Mouse (Mus musculus) limb, embryonic 11.5 days (tissue): ENCODE measurements around the gene Slc7a6os. TPM values are rescaled to one million over a fixed set of nuclear protein-coding genes. Genes with fewer than 3 reads are reported as not detected.

ENCODE experiments used
- ATAC-seq: fragments of 200-750 bp; cut with Nextera tagmentation; 2 replicates; pipeline ENCODE4 v1.8.0; 2017; ENCODE audit warnings: low read depth; ENCODE audit not compliant: insufficient number of reproducible peaks, low FRiP score, low TSS enrichment
- DNase-seq: peaks from one replicate; pipeline ENCODE4 v3.0.0-alpha.2; 2015; ENCODE audit warnings: low spot score
- H3K27ac ChIP-seq: fragments of 300-500 bp; sonication (generic); replicated peaks from 2 replicates; pipeline ENCODE4 v1.5.1; 2014; ENCODE audit warnings: low read depth, mild to moderate bottlenecking, low read length
- H3K27me3 ChIP-seq: fragments of 300-500 bp; sonication (generic); 2 replicates; pipeline ENCODE4 v1.6.1; 2014; ENCODE audit warnings: mild to moderate bottlenecking, low read length, mixed read lengths; ENCODE audit not compliant: control insufficient read depth, insufficient read depth
- H3K36me3 ChIP-seq: fragments of 300-500 bp; sonication (generic); 2 replicates; pipeline ENCODE4 v1.6.1; 2014; ENCODE audit warnings: mild to moderate bottlenecking, low read length, moderate library complexity, mixed read lengths; ENCODE audit not compliant: control insufficient read depth, insufficient read depth
- H3K4me1 ChIP-seq: fragments of 300-500 bp; sonication (generic); 2 replicates; pipeline ENCODE4 v1.6.1; 2014; ENCODE audit warnings: low read length, mixed read lengths; ENCODE audit not compliant: control insufficient read depth, insufficient read depth
- H3K4me2 ChIP-seq: fragments of 300-500 bp; sonication (generic); 2 replicates; pipeline ENCODE4 v1.6.1; 2014; ENCODE audit warnings: low read depth, mild to moderate bottlenecking, moderate library complexity; ENCODE audit not compliant: severe bottlenecking
- H3K4me3 ChIP-seq: fragments of 300-500 bp; sonication (generic); 2 replicates; pipeline ENCODE4 v1.5.1; 2014; ENCODE audit warnings: low read depth, low read length
- H3K9ac ChIP-seq: fragments of 300-500 bp; sonication (generic); 2 replicates; pipeline ENCODE4 v1.6.1; 2014; ENCODE audit warnings: mild to moderate bottlenecking, low read length
- H3K9me3 ChIP-seq: fragments of 300-500 bp; sonication (generic); 2 replicates; pipeline ENCODE4 v1.6.1; 2016; ENCODE audit warnings: low read length; ENCODE audit not compliant: control insufficient read depth
- WGBS: fragments of 180-500 bp; shearing (Covaris S2); extraction: QIAGEN DNeasy Blood & Tissue Kit; methylation state at CpG from one replicate; pipeline ENCODE4 v1.1.7; 2014; 5-methylcytosine and 5-hydroxymethylcytosine counted together
- polyA plus RNA-seq: library from polyadenylated mRNA; unstranded; fragments of >200 nt; fragmentation: Nextera tagmentation; extraction: Ambion mirVana; gene quantifications from 2 replicates; pipeline ENCODE4 v1.2.1, GENCODE M21; 2014

Gene Slc7a6os
- polyA plus RNA-seq, 1 experiment from 2014 or later = 50.8 TPM

GRCm38 (mm10) chr8:106191639-106192038, 19.1 kb downstream of the Slc7a6os start:
- Histone ChIP-seq H3K9ac (no peak overlapping the region), H3K4me2 (no peak overlapping the region), H3K4me3 (no peak overlapping the region), H3K27ac (no peak overlapping the region), H3K36me3 (peaks cover 13% of the 10 kb centered on the region), H3K27me3 (no peaks in the 10 kb centered on the region), H3K4me1 (no peaks in the 10 kb centered on the region), H3K9me3 (no peaks in the 10 kb centered on the region)
- ATAC-seq (no peak), DNase-seq (no peak)
- WGBS = 88% methylated on average over 5 of the region's 5 CpGs

DNA sequence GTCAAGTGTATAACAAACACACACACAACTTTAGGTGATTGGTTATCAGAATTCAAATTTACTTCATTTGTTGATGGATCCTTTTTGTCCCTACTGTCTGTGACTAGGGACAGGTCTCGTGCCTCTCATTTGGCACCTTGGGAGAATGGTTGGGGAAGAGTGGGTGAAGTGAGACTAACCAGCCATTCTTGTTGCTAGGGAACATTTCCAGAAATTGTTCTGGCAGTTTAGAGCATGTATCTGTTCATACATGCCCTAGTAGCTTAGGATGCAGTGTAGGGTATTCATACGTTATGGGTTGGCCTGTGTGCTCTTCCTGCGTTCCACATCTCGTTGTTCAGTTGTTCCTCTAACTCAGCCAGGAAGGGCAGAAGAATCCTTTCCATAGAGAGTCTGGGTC, 21.6 kb downstream of the Slc7a6os start:
- Histone ChIP-seq H3K27me3 (no peaks in the 10 kb centered on the region), H3K9me3 (no peaks in the 10 kb centered on the region), H3K4me3 (no peak overlapping the region), H3K27ac (no peak overlapping the region), H3K4me1 (no peaks in the 10 kb centered on the region), H3K36me3 (peaks cover 7% of the 10 kb centered on the region), H3K9ac (no peak overlapping the region), H3K4me2 (no peak overlapping the region)
- DNase-seq (no peak), ATAC-seq (no peak)
- WGBS = 91% methylated on average over 4 of the region's 4 CpGs

DNA sequence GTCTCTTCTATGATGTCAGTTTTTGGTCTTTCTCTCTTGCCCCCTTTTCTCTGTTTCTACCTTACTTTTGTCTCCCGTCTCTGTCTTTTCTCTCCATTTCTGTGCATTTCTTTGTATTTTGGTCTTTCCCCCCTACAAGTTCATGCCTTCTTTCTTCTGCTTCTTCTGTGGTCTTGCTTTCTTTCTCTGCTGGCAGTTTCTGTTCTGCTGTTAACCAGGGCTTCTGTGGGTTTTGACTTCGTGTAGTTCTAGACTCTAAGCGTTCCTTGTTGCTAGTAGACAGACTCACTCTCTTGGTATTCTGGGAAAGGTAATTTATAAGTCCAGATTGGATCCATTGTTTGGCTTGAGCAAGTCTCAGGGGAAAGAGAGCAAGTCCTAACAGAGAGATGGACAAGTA, 24.3 kb downstream of the Slc7a6os start:
- Histone ChIP-seq H3K4me3 (no peak overlapping the region), H3K27me3 (no peaks in the 10 kb centered on the region), H3K27ac (no peak overlapping the region), H3K9me3 (no peaks in the 10 kb centered on the region), H3K4me1 (no peaks in the 10 kb centered on the region), H3K9ac (no peak overlapping the region), H3K4me2 (no peak overlapping the region), H3K36me3 (no peaks in the 10 kb centered on the region; the same call in 1 of the 2 replicates)
- whole genome bisulfite sequencing = 97% methylated on average over 3 of the region's 3 CpGs
- DNase-seq = no peak
- ATAC-seq = no peak

DNA sequence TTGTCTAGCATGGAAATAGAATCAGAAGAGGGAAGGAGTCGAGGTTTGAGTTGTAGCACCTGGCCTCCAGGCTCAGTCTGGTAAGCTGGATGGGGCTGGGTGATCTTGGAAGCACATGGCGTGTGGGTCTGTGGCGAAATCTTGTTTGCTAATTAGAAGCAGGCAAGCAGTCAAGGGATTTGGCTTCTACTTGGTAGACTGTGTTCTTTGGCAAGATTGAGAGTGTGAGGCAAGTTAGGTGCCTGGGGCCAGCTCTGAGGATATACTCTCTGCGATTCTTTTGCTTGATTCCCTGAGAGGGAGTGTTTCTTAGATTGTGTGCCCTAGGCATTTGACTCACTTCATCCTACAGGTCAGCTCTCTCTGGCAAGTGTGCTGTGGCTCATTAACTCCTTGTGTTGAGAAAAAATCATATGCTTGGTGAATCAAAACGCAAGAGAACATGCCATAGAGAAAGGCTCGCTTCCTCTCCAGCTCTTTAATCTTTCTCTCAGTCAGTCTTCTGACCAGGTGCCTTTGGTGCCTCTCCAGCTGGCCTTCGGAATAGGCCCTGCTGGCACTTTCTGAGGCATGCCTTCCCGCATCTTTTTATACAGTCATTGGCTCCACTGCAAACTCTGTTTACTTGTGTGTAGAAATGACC, 25.0 kb downstream of the Slc7a6os start:
- Histone ChIP-seq H3K4me1 (no peaks in the 10 kb centered on the region), H3K4me3 (no peak overlapping the region), H3K36me3 (no peaks in the 10 kb centered on the region; the same call in 1 of the 2 replicates), H3K9ac (no peak overlapping the region), H3K27ac (no peak overlapping the region), H3K4me2 (no peak overlapping the region), H3K27me3 (no peaks in the 10 kb centered on the region), H3K9me3 (no peaks in the 10 kb centered on the region)
- DNase-seq (no peak), ATAC-seq (no peak)
- WGBS = 75% methylated on average over 8 of the region's 8 CpGs

DNA sequence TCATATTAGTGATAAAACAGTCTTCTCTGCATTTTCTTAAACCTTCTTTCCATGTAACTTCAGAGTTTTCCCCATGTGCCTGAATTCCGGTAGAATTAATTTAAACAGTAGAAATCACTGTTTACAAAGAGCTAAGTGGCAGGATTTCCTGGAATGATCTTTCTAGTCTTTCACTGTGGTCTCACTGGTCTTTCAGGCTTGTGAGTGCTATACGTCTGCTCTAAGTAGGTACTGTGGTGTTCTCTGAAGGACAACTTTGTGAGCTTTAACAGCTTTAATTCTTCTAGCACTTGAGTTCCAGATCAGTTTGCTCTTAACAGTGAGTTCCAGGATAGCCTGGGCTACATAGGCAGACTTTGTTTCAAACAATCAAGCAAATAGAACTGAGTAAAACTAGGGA, 32.3 kb downstream of the Slc7a6os start:
- ATAC-seq (no peak), DNase-seq (no peak)
- H3K4me3 ChIP-seq = no peak overlapping the region
- no peaks in the 10 kb centered on the region for H3K27me3 ChIP-seq
- no peak overlapping the region for H3K4me2 ChIP-seq
- WGBS = 84% methylated on average over 2 of the region's 2 CpGs
- H3K27ac ChIP-seq = no peak overlapping the region
- no peak overlapping the region for H3K9ac ChIP-seq
- no peaks in the 10 kb centered on the region for H3K9me3 ChIP-seq
- no peaks in the 10 kb centered on the region for H3K4me1 ChIP-seq
- peaks cover 2% of the 10 kb centered on the region; the same call in 1 of the 2 replicates for H3K36me3 ChIP-seq

GRCm38 (mm10) chr8:106177594-106177993, 33.1 kb downstream of the Slc7a6os start:
- Histone ChIP-seq H3K4me1 (no peaks in the 10 kb centered on the region), H3K9ac (no peak overlapping the region), H3K27me3 (no peaks in the 10 kb centered on the region), H3K27ac (no peak overlapping the region), H3K36me3 (peaks cover 2% of the 10 kb centered on the region; the same call in 1 of the 2 replicates), H3K4me3 (no peak overlapping the region), H3K9me3 (no peaks in the 10 kb centered on the region), H3K4me2 (no peak overlapping the region)
- ATAC-seq (no peak), DNase-seq (no peak)
- WGBS = 75% methylated on average over 1 of the region's 1 CpGs

DNA sequence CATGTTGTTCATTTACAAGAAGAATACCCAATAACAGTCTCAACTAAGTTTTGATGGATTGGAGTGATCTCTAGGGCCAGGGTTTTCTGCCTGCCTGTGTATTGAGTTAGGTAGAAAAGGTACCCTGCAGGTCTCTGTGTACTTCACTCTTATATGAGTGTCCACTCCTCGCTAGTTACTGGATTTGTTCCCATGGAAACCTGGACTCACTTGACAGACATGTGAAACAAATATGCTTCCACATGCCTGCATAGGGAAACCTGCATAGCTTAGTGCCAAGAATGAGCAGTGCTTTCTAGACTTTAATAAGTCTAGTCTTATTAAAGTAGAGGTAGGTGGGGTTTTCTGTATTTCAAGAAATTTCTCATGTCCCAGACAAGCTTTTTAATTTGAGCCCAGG, 33.8 kb downstream of the Slc7a6os start:
- WGBS = 49% methylated on average over 1 of the region's 1 CpGs
- Histone ChIP-seq H3K27me3 (no peaks in the 10 kb centered on the region), H3K4me2 (no peak overlapping the region), H3K27ac (no peak overlapping the region), H3K36me3 (peaks cover 2% of the 10 kb centered on the region; the same call in 1 of the 2 replicates), H3K9ac (no peak overlapping the region), H3K4me3 (no peak overlapping the region), H3K4me1 (no peaks in the 10 kb centered on the region), H3K9me3 (no peaks in the 10 kb centered on the region)
- ATAC-seq (no peak), DNase-seq (no peak)

DNA sequence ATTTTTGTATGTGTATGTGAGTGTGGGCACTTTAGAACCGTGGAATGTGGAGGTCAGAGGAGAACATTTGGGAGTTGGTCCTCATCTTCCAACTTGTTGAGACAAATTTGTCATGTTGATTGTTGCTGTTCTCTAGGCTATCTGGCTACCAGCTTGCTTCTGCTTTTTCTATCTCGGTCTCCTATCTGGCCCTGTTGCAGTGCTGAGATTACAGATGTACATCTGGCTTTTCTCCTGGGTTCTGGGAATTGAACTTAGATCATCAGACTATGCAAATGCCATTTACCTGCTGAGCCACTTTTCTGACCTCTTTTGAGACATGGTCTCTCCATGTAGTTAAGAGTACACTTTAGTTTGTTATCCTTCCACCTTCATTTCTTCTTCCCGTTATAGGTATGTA, 37.2 kb downstream of the Slc7a6os start:
- Histone ChIP-seq H3K27me3 (no peaks in the 10 kb centered on the region), H3K27ac (no peak overlapping the region), H3K4me3 (no peak overlapping the region), H3K4me2 (no peak overlapping the region), H3K9ac (no peak overlapping the region), H3K9me3 (no peaks in the 10 kb centered on the region), H3K36me3 (no peaks in the 10 kb centered on the region), H3K4me1 (0 out of 2 replicates have a peak, but pooled peaks cover 3% of the 10 kb centered on the region)
- no peak for ATAC-seq
- no peak for DNase-seq
- 96% methylated on average over 3 of the region's 3 CpGs for WGBS
